Mouse (Mus musculus) spleen, embryonic (tissue): ENCODE results near the gene Pcsk4.

Experiments
- CTCF ChIA-PET: fragments of 350-600 bp; sonication (Branson Sonifier 250); formaldehyde crosslinking; loops from one replicate; lab custom pipeline; 2022; lab: Charles Lee

Pcsk4 gene

DNA sequence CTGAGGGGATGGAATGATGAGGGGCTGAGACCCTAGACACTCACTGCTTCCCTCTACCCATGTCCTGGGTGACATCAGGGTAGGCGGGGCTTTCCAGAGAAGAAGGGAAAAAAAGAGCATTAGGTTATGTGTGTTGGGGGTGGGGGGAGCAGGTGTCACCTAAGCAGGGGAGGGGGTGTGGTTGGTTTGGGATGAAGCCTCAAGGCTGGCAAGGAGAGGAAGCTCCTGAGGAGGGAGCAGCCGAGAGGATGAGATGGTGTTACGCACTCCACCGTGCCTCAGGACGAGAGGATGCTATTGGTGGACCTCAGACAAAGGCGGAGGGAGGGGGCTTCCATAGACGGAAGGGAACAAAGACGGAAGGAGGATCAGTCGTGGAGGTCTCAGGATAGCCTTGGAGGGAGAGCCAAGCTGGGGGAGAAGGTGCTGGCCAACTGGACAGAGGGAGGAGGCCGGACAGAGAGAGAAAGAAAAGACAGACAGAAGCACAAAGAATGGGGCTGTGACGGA lies 28.6 kb downstream of the Pcsk4 start:
- CTCF ChIA-PET, result no interaction called here

DNA sequence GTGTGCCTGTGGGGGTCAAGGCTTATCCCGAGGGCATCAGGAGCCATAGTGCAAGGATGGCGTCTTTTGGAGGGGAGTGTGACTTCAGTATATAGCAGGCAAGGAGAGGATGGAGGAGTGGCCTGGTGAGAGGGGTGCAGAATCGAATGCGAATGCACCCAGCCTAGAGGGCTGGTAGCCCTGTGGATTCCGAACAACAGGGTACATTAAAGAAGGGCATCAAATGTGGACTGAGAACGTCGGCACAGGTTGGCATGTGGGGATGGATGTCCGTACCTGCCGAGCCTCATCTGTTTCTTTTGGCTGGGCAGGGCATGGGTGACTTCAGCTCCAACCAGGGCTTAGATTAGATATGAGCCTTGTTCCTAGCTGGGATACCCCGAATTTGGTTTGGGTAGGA lies 29.5 kb downstream of the Pcsk4 start:
- CTCF ChIA-PET, result interaction anchor here (0.5 to 0.8 kb wide), 2 partner anchors 8 to 45 kb away, joined by 3 read pairs; partner anchors contain the start of gene Rps15

DNA sequence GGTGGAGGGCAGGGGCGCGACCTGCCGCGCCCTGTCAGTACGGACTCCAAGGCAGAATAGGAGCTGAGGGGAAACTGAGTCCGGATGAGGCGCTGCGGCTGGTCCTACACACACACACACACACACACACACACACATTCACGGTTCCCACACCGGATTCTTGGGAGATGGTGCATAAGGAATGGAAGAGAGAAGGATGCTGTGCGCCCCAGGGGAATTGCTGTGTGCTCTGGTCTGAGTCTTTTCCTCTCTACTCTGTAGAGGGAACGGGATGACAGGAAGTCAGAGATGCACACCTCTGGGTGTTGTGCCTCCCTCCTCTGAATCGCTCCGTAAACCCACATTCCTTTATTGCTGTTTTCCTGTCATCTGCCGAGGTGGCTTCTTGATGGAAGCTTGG lies 30.0 kb downstream of the Pcsk4 start:
- CTCF ChIA-PET, result interaction anchor here (0.5 to 0.8 kb wide), 2 partner anchors 7 to 46 kb away, joined by 3 read pairs; partner anchors contain the start of gene Rps15

DNA sequence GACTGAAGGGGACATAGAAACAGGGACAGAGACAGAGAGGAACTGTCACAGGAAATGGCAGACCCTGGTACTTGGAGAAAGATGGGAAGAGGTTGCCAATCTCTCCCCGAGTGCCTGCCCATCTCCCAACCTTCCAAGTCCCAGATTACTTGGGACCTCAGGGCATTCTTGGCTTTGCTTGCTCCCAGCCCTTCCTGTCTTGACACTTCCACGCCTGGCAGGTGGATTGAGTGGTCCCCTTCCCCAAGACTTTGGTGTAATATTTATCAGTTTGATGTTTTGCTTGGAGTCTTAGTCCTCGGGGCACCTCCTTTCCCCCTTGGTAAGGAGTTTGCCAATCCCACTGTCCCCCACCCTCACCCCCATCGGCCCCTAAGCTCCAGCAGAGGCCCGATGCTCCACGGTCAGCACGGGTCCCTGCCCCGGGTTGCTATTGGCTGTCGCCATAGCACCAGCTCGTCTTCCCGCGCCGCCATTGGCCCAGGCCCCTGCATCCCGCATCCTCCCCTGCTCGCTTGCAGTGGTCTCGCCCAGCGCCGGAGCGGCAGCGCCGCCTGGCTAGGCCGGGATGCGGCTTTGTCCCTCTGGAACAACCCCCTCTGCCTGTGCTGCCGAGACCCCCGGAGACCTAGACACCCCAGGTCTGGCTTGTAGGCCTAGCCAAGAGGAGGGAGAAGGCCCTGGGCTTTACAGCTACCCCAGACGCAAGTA lies 30.6 kb downstream of the Pcsk4 start:
- CTCF ChIA-PET, result no interaction called here

- CTCF ChIA-PET, result no interaction called here
These were observed 31.7 kb downstream of the Pcsk4 start for GRCm38 (mm10) chr10:80297526-80298133.

GRCm38 (mm10) chr10:80296824-80297223 lies 32.5 kb downstream of the Pcsk4 start:
- CTCF ChIA-PET, result no interaction called here

DNA sequence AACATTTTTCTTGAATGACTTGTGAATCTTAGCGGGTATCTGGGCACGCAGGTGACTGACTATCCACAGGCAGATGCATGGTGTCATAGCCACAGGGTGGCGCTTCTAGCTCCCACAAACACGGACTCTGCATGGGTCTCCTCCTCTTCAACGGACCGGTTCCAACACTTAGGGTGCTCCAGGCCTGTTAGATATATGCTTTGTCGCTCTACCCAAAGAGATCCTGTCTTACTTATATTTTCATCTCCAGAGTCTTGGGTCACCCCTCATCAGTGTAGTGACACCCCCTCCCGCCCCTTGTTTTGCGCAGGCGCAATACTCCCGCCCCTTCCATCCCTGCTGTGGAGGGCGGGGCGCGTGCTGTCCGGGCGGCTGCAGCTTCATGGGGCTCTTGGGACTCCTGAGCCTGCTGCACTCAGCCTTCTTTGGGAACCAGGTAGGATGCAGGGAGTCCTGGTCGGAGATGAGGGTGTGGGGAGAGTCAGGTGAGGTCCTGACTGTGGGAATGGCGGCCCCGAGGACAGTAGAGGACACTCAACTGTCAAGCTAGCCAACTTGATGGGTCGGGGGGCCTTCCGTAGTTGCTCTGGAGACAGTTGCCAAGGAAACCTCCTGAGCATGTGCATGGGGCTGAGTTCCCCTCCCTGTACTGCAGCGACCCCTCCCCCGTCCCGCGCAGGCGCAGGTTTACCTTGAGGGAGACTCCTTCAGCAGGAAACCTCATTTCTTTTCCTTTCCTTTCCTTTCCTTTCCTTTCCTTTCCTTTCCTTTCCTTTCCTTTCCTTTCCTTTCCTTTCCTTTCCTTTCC lies 33.5 kb downstream of the Pcsk4 start, which contains the start of gene Apc2:
TSS of gene Apc2 (plus strand) at position 360 of the 808 bp plus-strand sequence.
- CTCF ChIA-PET, result no interaction called here

- CTCF ChIA-PET, result no interaction called here
These were observed 34.5 kb downstream of the Pcsk4 start for GRCm38 (mm10) chr10:80294788-80295303.

DNA sequence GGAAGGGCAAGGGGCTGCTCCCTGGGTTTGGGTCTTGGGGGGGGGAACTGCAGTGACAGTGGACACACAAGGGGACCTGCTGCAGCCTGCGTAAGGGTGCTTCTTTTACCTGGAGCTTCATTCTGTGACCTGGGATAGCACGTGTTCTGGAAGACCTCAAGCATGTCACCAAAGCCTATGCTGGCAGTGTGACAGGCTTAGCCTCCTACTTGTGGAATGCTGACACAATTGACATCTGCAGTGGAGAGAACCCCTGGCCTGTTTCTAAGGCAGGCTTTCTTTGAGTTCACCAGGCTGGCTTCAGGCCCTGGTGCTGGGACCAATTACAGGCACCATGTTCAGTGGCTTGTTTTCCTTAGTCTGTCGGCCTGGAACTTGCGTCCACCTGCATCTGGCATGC lies 35.0 kb downstream of the Pcsk4 start:
- CTCF ChIA-PET, result no interaction called here

GRCm38 (mm10) chr10:80293325-80293724 lies 36.0 kb downstream of the Pcsk4 start:
- CTCF ChIA-PET, result no interaction called here

- CTCF ChIA-PET, result interaction anchor here (1.2 to 1.5 kb wide), 2 partner anchors 7 to 25 kb away, joined by 3 read pairs; no protein-coding TSS in a partner anchor
These were observed 36.8 kb downstream of the Pcsk4 start, which contains the start of gene Rps15 for GRCm38 (mm10) chr10:80292251-80293146. Rps15 (plus strand) TSS chr10:80292453.

GRCm38 (mm10) chr10:80288657-80289056 lies 40.6 kb downstream of the Pcsk4 start:
- CTCF ChIA-PET, result no interaction called here

- CTCF ChIA-PET, result interaction anchor here (0.6 kb wide), 1 partner anchor 111 kb away, joined by 3 read pairs; no protein-coding TSS in a partner anchor
These were observed 41.2 kb downstream of the Pcsk4 start for GRCm38 (mm10) chr10:80288097-80288496.

DNA sequence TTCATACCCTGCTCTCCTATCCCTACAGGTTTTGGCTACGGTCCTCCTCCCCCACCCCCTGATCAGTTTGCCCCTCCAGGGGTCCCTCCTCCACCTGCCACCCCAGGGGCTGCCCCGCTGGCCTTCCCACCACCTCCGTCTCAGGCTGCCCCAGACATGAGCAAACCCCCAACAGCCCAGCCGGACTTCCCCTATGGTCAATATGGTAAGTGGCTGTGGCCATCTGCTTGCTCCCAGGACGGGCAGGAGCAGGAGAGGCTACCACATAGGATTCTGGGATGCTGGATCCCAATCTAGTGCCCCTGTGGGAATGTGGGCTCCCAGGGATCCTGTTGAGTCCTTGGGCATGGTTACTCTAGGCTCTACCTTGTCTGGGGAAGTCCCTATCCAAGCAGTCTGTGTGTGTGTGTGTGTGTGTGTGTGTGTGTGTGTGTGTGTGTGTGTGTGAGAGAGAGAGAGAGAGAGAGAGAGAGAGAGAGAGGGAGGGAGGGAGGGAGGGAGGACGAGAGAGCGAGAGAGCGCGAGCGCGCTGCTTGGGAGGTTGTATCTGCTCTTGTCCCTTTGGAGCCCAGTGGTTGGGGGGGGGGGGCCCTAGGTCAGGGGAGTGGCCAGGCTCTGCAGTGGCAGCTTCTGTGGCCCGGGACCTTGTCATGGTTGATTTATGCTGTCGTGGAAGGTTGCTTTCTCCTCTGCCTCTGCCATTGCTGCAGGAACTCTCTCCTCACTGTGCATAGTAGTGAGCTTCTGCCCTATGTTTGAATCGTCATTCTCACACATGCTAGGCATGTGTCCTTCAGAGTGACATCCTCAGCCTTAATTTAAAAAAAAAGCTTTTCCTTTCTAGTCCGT lies 43.9 kb downstream of the Pcsk4 start:
- CTCF ChIA-PET, result interaction anchor here (0.6 to 1.0 kb wide), 2 partner anchors 8 to 12 kb away, joined by 3 to 4 read pairs; no protein-coding TSS in a partner anchor

GRCm38 (mm10) chr10:80282481-80283441 lies 46.5 kb downstream of the Pcsk4 start:
- CTCF ChIA-PET, result no interaction called here

GRCm38 (mm10) chr10:80281921-80282371 lies 47.4 kb downstream of the Pcsk4 start:
- CTCF ChIA-PET, result no interaction called here

DNA sequence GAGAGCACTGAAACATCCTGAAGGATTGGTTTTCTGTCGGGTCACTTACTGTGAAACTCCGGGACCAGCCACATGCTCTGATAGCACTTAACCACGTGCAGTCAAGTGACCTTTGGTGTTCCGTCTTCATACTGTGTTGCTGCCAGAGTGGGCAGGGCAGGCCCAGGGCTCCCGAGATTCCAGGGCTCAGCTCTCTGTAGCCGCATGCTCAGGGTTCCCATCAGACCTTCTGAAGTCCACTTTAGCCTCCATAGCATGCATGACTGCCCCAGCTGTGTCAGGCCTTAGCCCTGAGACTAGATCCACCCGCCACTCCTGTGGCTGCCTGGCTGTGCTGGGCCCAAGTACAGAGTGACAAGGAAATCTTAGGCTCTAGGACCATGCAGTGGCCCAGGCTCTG lies 48.0 kb downstream of the Pcsk4 start:
- CTCF ChIA-PET, result no interaction called here

DNA sequence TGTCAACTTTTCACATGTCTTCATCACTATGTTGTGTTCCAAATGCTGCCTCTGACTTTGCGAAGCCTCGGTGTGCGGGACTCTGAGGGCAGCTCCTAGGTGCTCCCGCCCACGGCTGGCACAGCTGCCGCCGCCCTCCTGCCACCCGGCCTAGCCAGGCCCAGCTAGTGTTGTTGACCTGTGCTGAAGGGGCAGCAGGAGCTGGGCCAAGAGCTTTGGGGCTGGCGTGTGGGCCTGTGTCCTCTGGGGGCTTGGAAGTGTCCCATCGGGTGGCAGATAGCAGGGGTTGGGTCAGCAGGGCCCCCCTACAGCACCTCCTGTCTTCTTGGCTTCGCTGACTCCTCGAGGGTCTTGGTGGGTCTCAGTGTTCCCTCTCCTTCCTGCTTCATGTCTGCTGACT lies 50.0 kb downstream of the Pcsk4 start:
- CTCF ChIA-PET, result no interaction called here
